Mouse (Mus musculus) G1E (cell line): ENCODE results near the gene Ndufab1.

Source experiments
- CTCF ChIP-seq: IDR thresholded peaks from 2 replicates; pipeline ENCODE4 v1.5.1; 2012; ENCODE audit warnings: low read depth, low read length, inconsistent platforms, mixed read lengths
- GATA1 ChIP-seq: IDR thresholded peaks from 2 replicates; pipeline ENCODE4 v1.6.1; 2012; ENCODE audit warnings: borderline replicate concordance, low read length, inconsistent platforms, mixed read lengths
- GATA2 ChIP-seq: IDR thresholded peaks from 2 replicates; pipeline ENCODE4 v1.6.1; 2012; ENCODE audit warnings: low read depth, low read length, inconsistent platforms, borderline replicate concordance
- POLR2AphosphoS5 ChIP-seq: IDR thresholded peaks from 2 replicates; pipeline ENCODE4 v1.6.1; 2012; ENCODE audit warnings: low read depth, low read length, inconsistent platforms; ENCODE audit not compliant: insufficient replicate concordance

- TF ChIP-seq CTCF (no peak), GATA2 (no peak), GATA1 (no peak), POLR2AphosphoS5 (no peak)
These were observed 35.4 kb downstream of the Ndufab1 start for GRCm38 (mm10) chr7:122066102-122066944.
